Mouse (Mus musculus) adrenal gland, postnatal 10 days (tissue): Measurements from ENCODE around the gene E430018J23Rik. TPM values are rescaled to one million over a fixed set of nuclear protein-coding genes. Genes with fewer than 3 reads are reported as not detected.
"Not testable (repeated sequence)": the region's sequence is repeated elsewhere in the genome, so short reads cannot be mapped to it uniquely, and the experiment has no call there.

Source experiments
- DNase-seq: peaks from one replicate; pipeline ENCODE4 v3.0.0; 2021; ENCODE audit warnings: mixed read lengths
- long read RNA-seq, 2 experiments: library from polyadenylated mRNA; stranded (forward); transcript quantifications; one replicate each; pipeline ENCODE4 v2.0.0; 2021
- total RNA-seq, 2 experiments: library from RNA; stranded (reverse); gene quantifications; 2 replicates each; pipeline ENCODE4 v1.2.3; 2021

Gene E430018J23Rik
- 1 to 10 TPM; 8.6 to 9.4 TPM for total RNA-seq
- long read RNA-seq, experiment 1, partial matches to known transcripts = 0 of 4 reads
- long read RNA-seq, experiment 1, other reads (novel, unspliced or antisense) = 3 of 4 reads
- long read RNA-seq, experiment 2, partial matches to known transcripts = 0 of 3 reads
- long read RNA-seq, experiment 2, other reads (novel, unspliced or antisense) = 2 of 3 reads

DNA sequence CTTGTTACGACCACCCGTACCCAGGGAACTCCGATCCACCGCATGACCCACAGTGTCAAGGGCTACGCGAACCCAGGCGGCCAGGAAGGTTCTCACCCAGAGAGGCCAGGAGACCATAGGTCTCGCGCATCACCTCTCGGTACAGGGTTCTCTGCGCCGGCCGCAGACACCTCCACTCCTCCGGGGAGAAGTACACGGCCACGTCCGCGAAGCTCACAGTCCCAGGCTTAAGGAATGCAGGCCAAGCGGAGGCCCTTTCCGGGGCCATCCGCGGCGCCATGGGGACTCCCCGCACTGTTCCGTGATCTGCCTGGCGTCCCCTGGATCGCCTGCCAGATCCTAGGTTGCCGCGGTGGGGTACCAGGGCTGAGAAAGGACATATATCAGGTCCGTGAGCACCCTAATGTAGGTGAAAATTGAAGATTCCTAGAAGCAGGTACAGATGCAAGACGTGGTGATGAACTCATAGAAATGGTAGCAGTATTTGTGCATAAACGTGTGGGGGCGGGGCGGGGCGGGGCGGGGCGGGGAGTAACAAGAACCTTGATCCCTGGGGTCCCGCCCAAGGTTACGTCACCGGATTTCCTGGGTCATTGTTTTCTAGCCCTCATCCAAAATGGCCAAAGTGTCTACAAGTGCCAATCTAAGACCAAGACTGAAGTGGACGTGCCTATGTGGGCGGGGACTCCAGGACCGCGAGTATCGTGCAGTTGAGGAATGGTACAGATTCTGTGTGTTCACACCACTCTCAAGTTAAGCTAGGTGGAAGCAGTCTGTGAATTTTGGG is at the start of gene E430018J23Rik:
Gene E430018J23Rik (minus strand): TSS at position 473 of the 787 bp plus-strand sequence.
- peak; percentile 97 for DNase-seq

DNA sequence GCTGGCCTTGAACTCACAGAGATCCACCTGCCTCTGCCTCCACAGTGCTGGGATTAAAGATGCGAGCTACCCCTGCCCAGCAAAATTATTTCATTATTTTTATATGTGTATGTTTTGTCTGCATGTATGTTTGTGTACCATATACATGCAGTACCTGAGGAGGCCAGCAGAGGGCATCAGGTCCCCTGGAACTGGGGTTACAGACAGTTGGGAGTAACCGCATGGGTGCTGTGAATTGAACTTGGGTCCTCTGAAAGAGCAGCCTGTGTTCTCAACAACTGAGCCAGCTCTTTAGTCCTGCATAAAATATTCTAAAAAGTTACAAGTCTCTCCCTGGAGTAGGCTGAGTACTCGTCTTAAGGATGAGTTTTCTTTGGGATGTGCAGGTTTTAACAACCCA is 44.3 kb upstream of the E430018J23Rik start:
- no peak for DNase-seq

DNA sequence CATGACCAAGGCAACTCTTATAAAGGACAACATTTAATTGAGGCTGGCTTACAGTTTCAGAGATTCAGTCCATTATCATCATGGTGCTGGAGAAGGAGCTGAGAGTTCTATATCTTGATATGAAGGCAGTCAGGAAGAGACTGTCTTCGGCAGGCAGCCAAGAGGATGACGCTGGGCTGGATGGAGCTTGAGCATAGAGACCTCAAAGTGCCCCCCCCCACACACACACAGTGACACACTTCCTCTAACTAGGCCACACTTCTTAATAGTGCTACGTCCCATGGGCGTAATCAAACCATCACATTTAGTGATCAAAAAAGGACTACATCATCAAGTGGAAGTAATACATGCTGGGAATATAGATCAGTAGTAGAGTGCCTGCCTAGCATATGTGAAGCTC is 41.8 kb upstream of the E430018J23Rik start:
- DNase-seq = no peak

DNA sequence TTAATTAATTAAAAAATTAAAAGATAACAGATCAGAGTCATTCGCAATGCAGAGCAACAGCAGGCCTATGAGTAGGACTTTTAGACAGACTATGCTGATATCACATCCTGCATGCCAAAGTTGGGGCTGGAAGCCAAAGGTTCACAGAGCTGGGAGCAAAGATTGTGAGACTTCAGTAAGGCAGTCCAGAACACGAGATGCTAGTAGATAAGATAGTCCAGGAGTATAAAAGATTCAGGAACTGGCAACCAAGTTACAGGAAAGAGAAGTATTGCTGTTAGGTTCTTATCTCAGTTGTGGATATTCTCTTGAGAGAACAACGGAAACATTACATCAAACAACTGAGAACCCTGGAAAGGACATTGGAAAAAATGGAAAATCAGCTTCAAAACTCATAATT is 32.9 kb upstream of the E430018J23Rik start:
- DNase-seq = no peak

DNA sequence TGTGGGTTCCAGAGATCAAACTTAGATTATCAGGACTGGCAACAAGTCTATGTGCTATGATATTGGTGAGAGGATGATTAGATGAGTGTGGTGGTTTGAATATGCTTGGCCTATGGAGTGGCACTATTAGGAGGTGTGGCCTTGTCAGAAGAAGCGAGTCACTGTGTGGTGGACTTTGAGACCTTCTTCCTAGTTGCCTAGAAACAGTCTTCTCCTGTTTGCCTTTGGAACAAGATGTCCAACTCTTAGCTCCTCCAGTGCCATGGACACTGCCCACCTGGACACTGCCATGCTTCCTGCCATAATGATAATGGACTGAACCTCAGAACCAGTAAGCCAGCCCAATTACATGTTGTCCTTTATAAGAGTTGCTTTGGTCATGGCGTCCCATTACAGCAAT is 32.5 kb upstream of the E430018J23Rik start:
- DNase-seq = no peak

DNA sequence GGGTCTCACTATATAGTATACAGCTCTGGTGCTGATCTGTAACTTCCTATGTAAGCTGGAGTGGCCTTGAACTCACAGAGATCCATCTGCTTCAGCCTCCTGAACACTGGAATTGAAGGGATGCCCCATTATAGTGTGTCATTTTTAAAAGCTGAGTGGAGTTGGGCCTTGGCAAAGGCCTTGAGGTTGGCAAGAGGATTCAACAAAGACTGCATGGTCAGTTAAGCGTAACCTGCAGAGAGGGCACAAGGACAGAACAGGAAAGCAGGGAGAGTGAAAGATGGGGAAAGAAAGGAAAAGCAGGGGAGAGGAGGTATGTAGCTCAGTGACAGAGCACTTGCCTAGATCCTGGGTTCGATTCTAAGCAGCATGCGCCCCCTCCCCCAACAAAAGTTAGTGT is 31.9 kb upstream of the E430018J23Rik start:
- DNase-seq = no peak

DNA sequence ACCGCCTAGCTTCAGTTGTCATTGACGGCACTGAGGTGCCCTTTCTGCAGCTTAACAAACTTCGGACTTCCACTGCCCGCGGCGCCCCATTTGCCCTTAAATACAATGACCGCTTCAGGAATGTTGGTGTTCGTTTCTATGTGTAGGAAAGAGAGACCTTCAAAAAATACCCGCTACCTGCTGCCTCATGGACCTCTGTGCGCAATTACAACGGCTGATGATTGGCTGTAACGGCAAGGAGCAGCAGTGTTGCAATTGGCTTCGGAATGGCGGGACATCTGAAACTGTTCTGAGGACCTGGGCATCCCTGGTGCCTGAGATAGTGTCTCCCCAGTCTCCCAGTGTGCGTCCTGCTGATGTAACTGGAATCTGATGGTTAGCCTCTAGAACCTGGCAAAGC is 28.8 kb upstream of the E430018J23Rik start:
- peak; percentile 51 for DNase-seq

DNA sequence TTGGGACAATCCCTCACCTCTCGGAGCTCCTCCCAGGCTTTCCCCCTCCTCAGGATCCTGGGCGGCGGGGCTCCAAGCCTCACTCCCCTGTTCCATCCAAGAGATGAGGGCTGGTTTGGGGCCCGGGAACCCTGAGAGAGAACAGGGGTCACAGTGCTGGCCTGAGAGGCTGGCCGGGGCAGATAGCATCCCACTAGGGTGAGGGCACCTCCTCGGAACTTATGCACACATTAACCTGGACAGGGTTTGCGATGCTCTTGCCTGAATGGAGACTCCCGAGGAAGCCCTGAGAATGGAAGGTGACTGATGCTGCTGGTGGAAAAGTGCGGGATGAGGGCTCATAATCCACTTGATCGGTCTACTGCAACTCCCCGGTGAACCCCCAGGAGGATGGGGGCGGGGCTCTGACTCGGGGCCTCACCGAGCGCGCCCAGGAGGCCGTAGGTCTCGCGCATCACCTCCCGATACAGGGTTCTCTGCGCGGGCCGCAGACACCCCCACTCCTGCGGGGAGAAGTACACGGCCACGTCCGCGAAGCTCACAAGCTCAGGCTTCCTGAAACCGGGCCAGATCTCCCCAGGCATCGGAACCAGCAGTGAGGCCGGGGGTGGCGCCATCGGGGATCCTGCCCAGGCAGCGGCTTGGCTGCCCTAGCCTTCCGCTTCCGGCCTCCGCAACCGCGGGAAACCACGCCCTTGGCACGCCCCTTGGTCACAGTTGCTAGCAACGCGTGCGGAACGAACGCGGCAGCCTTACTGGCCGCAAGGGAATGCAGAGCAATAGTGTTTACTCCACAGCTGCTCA is 28.2 kb upstream of the E430018J23Rik start, which contains the start of gene Zfp688:
Gene Zfp688 (minus strand): TSS at position 681 of the 804 bp plus-strand sequence.
- DNase-seq = peak; percentile 98

DNA sequence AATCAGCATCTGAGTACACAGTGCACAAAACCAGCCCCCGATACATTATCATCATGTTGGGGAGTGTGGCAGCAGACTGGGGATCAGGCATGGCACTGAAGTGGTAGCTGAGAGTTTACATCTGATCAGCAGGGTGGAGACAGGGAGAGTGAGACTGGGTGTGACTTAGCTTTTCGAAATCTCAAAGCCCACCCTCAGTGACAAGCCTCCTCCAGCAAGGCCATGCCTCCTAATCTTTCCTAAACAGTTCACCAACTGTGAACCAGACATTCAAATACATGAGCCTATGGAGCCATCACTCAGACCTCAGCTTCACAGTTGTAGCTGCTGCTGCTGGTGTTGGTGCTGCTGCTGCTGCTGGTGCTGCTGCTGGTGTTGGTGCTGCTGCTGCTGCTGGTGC is 18.0 kb upstream of the E430018J23Rik start:
- no peak for DNase-seq

DNA sequence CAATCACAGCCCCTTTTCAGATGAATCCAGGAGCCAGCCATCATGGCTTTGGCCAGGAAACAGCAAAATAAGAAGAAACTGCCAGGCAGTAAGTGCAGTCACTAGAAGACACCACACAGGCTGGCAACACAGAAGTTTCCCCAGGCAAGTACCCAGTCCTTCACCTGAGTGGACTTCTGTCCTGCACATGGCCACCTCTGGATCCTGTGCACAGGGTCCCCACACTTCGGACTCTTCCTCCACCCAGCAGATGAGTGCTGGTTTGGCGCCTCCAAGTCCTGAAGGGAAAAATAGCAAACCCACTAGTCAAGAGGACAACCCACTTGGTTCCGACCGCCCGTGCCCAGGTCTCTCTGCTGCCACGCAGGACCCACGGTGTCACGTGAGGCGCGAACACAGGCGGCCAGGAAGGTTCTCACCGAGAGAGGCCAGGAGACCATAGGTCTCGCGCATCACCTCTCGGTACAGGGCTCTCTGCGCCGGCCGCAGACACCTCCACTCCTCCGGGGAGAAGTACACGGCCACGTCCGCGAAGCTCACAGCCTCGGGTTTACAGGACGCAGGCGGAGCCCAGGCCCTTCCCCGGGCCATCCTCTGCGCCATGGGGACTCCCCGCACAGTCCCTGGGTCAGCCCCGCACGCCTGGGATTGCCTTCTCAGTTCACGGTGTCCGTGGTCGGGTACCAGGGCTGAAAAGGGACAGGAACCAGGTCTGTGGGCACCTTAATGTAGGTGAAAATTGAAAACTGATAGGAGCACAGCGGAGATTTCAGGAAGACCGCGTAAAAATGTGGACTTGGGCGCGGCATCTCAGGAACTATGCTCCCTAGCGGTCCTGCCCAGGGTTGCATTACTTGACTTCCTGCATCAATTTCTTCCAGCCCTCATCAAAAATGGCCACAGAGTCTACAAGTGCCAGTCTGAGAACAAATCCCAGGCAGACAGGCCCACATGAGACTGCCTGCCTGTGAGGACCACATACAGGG is 12.9 kb upstream of the E430018J23Rik start, which contains the start of gene Zfp764:
Gene Zfp764 (minus strand): TSS at position 821 of the 986 bp plus-strand sequence.
- peak; percentile 89 for DNase-seq

DNA sequence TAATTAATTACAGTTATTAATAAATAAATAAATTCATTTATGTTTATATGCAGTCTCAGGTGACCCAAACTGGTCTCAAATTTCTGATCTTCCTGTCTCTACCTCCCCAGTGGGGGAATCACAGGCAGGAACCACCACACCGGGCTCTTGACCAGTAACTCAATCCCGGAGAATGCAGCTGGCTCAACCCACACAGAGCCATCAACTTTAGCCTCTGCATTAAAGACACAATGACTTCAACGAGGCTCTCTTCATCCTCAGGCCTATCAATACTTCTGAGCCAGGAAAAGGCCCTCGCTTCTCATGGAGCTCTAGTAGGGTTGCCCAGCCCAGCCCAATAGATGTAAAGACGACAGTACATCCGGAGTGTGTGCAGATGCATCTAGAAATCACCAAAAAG is 10.7 kb upstream of the E430018J23Rik start:
- DNase-seq = not testable (repeated sequence)

DNA sequence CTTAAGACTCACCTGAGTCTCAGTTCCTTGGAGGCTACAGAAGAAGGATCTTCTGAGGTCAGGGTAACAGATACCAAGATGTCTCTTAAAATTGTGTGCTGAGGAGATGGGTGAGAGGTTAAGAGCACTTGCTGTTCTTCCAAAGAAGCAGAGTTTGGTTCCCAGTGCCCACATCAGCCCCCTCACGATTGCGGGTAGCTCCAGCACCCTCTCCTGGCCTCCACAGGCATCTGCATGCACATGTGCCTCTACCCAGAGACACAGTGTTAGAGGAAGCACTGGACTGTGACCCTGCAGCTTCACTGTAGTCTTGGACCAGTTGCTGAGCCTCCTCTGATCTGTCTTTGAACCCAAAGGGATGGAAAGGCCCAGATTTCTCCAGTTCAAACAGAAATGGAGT is 9.6 kb upstream of the E430018J23Rik start:
- no peak for DNase-seq

DNA sequence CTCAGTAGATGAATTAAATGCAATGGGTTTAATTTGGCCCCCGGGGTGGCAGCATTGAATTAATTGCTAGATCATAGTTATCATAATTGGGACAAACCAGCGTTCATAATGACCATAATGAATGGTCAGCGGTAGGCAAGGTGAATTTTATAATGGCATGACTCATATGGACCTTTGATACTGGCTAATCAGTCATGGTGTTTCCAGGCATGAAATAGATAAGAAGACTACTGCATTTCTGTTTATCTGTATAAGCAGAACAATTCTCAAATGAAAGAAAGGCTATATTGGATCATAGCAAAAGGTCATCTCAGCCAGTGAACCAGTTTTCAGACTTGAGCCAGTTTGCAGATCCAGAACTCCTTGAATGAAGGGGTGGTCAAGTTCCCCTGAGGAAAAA is 6.9 kb upstream of the E430018J23Rik start:
- DNase-seq = no peak

DNA sequence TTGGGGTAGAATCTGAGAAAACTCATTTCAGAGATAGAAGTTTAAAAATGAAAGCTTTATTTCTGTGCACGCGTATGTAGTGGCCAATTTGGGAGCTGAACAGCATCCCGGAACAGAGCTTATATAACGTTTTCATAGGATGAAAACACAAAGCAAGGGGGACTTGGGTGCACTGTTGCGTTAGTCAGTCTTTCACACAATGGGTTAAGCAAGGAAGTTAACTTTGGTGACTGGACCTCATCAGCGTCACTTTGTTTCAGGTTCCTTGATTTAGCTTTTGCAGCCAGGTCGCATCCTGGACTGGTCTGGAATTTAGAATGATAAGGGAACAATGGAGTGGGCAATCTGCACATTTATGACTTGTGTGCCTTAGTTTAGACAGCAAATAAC is 510 bp upstream of the E430018J23Rik start:
- DNase-seq = no peak

DNA sequence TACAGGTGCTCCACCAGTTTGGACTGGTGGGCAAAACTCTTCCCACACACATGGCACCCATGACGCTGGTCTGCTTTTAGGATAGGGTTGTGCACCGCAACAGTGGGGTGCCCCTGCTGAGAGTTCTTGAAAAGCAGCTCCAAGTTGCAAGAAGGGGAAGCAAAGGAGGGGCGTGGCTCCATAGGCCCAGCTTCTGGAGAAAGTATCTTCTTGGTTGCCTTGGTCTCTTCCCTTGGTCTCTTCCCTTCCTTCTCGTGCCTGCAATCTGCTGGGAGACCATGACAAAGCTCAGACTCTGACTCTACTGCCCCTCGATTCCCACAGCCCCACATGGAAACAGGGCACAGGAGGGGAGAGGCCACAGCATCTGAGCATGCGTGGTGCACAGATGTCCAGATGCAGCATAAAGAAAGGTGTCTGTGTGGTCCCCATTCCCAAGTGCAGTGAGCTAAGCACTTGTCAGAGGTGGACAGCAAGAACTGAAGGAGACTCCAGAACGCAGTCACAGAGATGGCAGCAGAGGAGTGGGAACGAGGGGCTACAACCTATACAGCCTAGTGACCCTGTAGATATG is 1.1 kb downstream of the E430018J23Rik start:
- DNase-seq = no peak

DNA sequence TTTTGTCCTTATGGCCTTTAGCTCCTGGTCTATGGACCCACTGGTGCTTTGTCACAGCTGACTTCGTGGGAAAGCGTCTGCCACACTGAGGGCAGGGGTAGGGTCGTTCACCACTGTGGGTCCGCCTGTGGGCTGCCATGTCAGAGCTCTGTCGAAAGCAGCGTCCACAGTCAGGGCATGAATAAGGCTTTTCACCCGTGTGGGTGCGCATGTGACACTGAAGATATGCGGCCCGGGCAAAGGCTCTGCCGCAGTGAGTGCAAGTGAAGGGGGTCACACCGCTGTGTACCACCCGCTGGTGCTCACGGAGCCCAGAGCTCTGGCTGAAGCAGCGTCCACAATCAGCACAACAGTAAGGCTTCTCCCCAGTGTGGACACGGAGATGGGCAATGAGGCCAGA is 1.9 kb downstream of the E430018J23Rik start:
- DNase-seq = no peak

DNA sequence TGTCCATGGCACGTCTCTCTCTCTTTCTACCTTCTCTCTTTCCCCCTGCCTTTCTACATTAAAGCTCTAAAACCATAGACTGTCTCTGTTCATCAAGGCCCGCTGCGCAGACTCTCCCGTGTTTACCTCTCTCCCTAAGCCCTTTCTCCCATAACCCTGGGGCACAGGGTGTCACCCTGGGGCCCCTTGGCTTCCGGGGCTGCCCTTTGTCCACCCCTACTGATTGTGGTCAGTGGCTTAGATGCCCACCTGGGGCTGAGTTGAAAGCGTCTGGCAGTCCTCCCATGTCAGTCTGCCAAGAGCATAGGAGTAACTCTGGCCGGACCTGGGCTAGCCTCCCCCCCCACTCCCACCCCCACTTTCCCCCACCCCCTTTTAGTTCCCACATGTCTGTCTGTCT is 3.1 kb downstream of the E430018J23Rik start:
- no peak for DNase-seq

DNA sequence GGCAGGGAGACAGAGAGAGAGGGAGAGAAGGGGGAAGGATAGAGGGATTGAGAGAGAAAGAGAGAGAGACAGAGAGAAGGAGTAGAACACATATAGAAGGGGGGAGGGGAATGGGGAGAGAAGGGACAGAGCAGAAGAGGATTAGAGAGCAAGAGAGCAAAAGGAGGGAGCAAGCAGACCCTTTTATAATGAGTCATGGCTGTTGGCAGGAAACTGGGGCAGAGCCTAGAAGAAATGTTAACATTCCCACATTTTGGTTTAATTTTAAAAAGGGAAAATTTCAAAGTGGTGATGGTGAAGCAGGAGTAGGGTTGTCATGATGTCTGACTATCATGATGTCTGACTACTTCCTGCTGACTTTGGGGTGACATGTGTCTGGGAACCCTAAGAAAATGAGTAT is 5.2 kb downstream of the E430018J23Rik start:
- DNase-seq = not testable (repeated sequence)

DNA sequence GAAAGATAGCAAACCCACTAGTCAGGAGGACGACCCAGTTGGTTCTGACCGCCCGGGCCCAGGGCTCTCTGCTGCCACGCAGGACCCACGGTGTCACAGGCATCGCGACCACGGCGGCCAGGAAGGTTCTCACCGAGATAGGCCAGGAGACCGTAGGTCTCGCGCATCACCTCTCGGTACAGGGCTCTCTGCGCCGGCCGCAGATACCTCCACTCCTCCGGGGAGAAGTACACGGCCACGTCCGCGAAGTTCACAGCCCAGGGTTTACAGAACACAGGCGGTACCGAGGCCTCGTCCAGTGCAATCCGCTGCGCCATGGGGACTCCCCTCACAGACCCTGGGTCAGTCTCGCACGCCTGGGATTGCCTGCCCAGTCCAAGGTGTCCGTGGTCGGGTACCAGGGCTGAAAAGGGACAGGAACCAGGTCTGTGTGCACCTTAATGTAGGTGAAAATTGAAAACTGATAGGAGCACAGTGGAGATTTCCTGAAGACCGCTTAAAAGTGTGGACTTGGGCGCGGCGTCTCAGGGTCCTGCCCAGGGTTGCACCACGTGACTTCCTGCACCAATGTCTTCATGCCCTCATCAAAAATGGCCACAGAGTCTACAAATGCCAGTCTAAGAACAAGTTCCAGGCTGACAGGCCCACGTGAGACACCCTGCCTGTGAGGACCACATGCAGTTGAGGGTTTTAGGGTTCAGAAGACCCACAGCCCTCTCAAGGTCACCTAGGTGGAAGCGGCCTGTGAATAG is 6.6 kb downstream of the E430018J23Rik start, which contains the start of gene 9130019O22Rik:
Gene 9130019O22Rik (minus strand): TSS at position 526 of the 752 bp plus-strand sequence.
- peak; percentile 91 for DNase-seq

DNA sequence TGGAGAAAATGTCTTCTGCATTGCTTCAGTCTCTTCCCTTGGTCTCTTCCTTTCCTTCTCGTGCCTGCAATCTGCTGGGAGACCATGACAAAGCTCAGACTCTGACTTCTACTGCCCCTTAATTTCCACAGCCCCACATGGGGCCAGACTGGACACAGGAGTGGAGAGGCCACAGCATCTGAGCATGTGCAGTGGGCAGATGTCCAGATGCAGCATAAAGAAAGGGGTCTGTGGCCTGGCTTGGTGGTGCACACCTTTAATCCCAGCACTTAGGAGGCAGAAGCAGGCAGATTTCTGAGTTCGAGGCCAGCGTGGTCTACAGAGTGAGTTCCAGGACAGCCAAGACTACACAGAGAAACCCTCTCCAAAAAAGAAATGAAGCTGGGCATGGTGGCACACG is 7.9 kb downstream of the E430018J23Rik start:
- not testable (repeated sequence) for DNase-seq
